Mouse (Mus musculus) right cerebral cortex, postnatal 4 days (tissue): ENCODE data around the gene Serpini1.

Experiments used
- DNase-seq: peaks from one replicate; pipeline ENCODE4 v3.0.0-alpha.2; 2022

Serpini1 gene

DNA sequence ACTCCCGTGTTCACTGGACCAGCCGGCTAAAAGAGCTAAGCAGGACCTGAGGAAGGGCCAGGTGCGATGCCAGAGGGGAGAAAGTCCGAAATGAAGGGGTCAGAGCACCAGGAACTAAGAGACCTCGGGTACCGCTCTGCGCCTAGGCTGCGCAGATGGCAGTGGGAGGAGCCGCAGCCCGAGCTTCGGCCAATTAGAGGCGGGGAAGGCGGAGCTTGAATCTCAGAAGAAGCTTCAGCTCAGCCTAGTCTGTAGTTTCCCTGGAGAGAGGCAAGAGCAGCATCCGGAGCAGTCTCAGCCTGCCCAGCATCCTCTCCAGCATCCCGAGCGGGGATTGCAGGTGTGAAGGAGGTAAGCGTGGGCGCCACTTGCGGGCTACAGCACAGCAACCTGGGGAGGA lies at the start of gene Serpini1:
TSS of gene Serpini1 (plus strand) at position 256 of the 400 bp plus-strand sequence.
- peak; percentile 78 for DNase-seq

DNA sequence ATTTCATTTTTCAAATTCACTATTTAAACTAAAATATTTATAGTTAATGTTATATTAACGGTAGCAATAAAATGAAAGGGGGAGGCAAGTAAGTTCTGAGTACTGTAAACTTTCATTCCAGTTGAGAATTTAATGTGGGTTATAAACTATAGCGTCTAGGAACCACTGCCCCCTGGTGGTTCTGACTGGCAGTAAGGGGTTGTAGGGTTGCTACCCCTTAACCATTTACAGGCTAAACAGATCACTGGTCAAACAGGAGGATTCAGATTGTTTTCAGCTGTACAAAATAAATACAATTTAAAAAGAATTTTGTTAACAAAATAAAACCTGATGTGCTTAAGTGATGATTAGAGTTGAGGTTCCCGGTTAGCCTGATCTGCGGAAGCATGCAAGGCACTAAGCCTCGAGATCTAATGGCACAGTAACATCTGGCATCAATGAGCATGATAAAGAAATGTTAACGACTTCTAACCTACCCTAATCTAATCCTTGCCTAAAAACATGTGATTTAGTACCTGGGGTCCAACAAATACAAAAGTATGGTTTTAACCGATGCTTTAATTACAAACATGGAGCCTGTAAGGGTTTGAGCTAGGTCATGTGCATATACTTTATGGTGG lies 39.6 kb upstream of the Serpini1 start:
- peak; percentile 64 for DNase-seq

- DNase-seq: no peak
These were observed 36.0 kb upstream of the Serpini1 start for GRCm38 (mm10) chr3:75521314-75521713.

- no peak for DNase-seq
These were observed 34.8 kb upstream of the Serpini1 start for GRCm38 (mm10) chr3:75522527-75522926.

DNA sequence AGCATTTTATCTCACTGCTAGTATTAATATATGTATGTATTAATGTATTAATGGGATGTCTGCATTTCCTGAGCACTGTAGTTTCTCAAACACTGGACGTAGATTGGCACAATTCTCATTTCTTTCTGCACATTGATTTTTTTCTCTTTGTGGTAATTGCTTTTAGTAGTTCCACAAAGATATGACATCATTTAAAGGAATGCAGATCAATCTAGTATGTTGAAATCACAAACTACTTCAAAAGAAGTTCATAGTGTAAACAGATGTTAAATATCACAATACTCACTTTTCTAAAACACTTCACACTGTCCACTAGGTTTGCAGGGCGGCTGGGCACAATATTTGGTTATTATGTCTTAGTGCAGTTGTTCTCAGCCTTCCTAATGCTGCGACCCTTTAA lies 26.3 kb upstream of the Serpini1 start:
- DNase-seq: no peak

GRCm38 (mm10) chr3:75534045-75534834 lies 23.1 kb upstream of the Serpini1 start:
- DNase-seq: no peak

DNA sequence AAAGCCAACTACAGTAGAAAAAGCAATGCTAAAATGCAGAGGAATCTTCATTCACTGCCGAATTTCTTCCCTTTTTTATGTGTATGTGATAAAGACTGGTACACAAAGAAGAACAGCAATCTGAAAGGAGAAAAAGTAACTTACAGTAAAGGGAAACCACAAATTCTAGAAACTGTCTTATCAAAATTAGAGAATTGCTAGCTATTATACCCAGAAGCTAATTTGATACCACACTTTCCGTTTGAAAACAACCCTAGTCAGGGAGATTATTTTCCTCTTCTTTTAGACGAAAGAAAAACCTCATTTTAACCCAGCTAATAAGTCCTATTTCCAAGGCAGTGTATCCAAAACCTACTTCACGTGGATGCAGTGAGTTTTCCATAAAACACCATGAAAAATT lies 16.1 kb upstream of the Serpini1 start:
- no peak for DNase-seq

DNA sequence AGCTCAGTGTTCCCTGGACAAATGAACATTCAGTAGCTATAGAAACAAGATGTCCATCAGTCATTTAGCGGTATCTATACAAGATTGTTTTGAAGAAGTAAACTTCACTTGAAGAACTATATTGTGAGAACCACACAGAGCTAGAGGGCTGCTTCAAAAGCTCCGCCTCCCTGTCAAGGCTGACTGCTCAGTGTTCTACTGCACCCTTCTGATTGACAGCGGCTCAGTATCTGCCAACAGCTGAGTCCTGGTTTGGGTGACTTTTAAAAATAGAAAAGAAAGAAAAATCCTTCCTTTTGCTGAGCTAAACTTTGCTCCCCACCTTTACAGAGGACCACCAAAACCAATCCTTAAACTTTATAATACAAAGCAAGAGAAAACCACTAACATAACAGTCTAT lies 14.5 kb upstream of the Serpini1 start:
- no peak for DNase-seq

- no peak for DNase-seq
These were observed 13.1 kb upstream of the Serpini1 start for GRCm38 (mm10) chr3:75544287-75544686.

GRCm38 (mm10) chr3:75551248-75551647 lies 6.1 kb upstream of the Serpini1 start:
- no peak for DNase-seq

GRCm38 (mm10) chr3:75556121-75556694 lies 1.1 kb upstream of the Serpini1 start:
- DNase-seq: no peak

DNA sequence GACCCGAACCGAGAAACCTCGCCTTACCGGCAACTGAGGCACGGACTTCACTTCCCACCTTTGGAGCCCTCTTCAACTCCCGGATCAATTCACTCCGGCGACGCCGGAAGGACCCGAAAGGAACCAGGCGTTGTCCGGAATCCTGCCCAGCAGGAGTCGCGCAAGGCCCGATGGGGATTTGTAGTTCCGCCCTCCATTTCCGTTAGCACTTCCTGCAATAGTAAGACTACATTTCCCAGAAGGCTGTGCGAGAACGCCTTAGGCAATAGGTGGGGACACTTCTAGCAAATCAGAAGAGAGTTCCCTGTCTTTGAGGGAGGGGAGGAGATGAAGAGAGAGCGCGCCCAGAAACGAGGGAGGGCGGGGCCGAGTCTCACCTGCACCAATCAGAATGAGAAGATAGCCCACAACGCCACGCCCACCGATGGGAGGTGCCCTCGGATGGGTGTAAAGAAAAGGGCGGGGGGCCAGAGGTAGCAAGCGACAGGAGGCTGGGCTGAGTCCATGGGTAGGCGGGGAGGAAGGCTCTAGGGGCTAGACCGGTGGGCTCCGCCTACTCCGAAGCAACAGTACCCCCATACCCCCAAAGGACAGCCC lies 554 bp upstream of the Serpini1 start, which contains the start of gene Pdcd10:
TSS of gene Pdcd10 (minus strand) at position 162 of the 597 bp plus-strand sequence.
- DNase-seq: peak; percentile 98

GRCm38 (mm10) chr3:75574074-75574473 lies 16.7 kb downstream of the Serpini1 start:
- no peak for DNase-seq

- DNase-seq: no peak
These were observed 18.2 kb downstream of the Serpini1 start for GRCm38 (mm10) chr3:75575582-75575981.

DNA sequence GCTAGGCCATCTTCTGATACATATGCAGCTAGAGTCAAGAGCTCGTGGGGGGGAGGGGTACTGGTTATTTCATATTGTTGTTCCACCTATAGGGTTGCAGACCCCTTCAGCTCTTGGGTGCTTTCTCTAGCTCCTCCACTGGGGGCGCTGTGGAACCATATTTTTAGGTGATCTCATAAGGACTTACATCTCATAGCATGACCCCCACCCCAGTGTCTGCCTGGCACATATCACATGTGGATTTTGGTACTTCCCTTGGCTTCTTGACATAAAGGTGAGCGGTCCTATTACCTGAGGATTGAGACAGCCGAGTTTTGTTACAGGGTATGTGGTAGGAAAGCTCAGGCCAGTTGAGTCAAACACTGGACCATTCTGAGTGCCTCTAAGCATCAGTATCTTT lies 22.0 kb downstream of the Serpini1 start:
- DNase-seq: peak; percentile 24

DNA sequence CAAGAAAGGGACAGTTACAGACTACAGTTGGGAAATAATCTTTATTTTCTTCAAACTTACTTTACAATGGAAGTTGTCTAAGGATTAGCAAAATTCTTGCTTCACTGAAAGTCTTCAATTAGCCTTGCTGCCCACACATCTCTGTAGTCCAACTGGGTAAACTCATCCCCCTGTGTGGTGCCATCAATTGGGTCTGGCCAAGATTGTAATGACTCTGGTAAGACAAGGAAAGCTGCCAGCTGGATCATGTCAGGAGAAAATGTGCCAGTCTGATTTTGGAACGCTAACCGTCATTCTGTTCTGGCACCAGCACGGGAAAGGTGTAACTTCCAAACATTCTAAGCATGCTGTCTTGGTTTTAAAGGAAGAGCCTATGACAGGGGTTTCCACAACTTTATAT lies 25.9 kb downstream of the Serpini1 start:
- no peak for DNase-seq

- DNase-seq: no peak
These were observed 27.6 kb downstream of the Serpini1 start for GRCm38 (mm10) chr3:75584898-75585297.

GRCm38 (mm10) chr3:75611019-75611418 lies 53.7 kb downstream of the Serpini1 start:
- DNase-seq: no peak

DNA sequence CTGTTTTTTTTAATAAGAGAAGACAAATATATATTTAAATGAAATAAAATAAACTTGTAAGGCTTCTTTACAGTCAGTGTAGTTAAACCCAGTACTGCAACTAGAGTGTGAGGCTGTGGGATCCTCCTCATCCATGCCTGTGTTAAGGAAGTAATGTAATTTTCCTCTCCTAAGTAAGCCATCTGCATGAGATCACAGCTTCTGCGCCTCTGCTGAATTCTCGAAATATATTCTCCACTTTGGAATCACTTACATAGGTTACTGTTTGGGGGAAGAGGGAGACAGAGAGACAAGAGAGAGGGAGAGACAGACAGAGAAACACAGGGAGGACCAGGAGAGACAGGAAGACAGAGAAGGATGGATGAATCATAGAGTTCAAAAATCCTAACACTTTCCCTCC lies 67.3 kb downstream of the Serpini1 start:
- DNase-seq: no peak

DNA sequence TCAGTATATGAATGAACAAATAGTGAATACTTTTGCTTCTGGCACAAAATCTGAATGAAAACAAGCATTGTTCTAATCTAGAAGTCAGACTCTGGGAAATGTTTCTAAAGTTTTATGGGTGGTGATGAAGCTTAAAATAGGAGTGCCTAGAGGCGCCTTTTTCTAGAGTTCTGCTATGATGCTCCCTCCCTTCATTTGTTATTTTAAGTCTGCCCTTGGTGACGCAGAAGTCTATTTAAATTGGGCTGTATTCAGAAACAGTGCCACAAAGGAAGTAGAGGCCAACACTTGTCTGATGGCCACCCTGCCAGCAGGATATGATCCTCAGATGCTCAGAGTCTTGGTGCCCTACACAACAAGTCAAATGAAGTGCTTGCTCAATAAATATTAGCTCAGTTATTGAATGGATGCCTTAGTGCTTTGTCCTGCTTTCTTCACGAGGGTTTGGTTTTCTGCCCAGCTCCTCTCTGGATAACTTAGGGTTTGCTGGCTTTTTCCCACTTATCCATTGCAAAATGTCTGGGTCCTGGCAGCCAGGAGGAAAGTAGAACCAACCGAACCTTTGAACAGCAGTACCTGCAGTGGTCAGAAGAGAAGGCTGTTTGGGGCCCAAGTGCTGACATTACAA lies 73.8 kb downstream of the Serpini1 start:
- no peak for DNase-seq

DNA sequence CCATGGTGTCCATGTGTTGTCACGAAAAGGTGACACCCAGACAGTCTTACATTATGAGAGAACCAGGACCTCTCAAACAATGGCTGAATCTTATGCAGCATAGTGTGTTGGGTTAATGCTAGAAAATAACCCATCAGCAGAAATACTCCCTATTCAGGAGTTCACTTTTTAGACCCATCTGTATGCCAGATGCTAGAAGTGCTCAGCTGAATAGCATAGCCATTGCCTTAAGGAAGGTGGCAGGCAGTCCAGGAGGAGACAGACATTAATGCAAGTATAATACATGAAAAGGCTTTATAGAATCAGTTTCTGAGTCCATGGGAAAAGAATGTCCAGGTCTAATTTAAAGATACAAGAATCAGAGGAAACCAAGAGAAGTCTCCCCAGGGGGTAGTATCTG lies 75.9 kb downstream of the Serpini1 start:
- DNase-seq: no peak

GRCm38 (mm10) chr3:75633635-75634034 lies 76.3 kb downstream of the Serpini1 start:
- DNase-seq: no peak

GRCm38 (mm10) chr3:75635648-75636047 lies 78.3 kb downstream of the Serpini1 start:
- no peak for DNase-seq
